Mouse (Mus musculus) liver, adult 2 months (tissue): ENCODE results near the gene Os9. TPM values are rescaled to one million over a fixed set of nuclear protein-coding genes. Genes with fewer than 3 reads are reported as not detected.
A peak's percentile ranks its signal among the peaks of the same experiment; 100 is the strongest.

Source experiments
- DNase-seq: peaks from one replicate; pipeline ENCODE4 v3.0.0-alpha.2; 2011; ENCODE audit warnings: low read depth, low spot score; ENCODE audit errors: extremely low read depth
- H3K27ac ChIP-seq: fragments of 200-500 bp; replicated peaks from 2 replicates; pipeline ENCODE4 v1.5.1; 2012; ENCODE audit warnings: low read depth, mild to moderate bottlenecking, control low read depth, inconsistent platforms, low read length; ENCODE audit not compliant: insufficient read depth
- H3K27me3 ChIP-seq: fragments of 200-500 bp; 2 replicates; pipeline ENCODE4 v1.6.1; 2012; ENCODE audit warnings: mild to moderate bottlenecking, moderate library complexity, low read length, inconsistent platforms; ENCODE audit not compliant: control insufficient read depth, insufficient read depth
- H3K36me3 ChIP-seq: fragments of 200-500 bp; 2 replicates; pipeline ENCODE4 v1.6.1; 2012; ENCODE audit warnings: low read length, inconsistent platforms; ENCODE audit not compliant: control insufficient read depth, insufficient read depth
- H3K4me1 ChIP-seq: fragments of 200-500 bp; 2 replicates; pipeline ENCODE4 v1.6.1; 2011; ENCODE audit warnings: low read length; ENCODE audit not compliant: control insufficient read depth, insufficient read depth
- H3K4me3 ChIP-seq: fragments of 200-500 bp; 2 replicates; pipeline ENCODE4 v1.5.1; 2011; ENCODE audit warnings: low read depth, mild to moderate bottlenecking, control low read depth, low read length, moderate library complexity; ENCODE audit not compliant: insufficient read depth
- H3K79me2 ChIP-seq: fragments of 200-500 bp; 2 replicates; pipeline ENCODE4 v1.6.1; 2012; ENCODE audit warnings: inconsistent platforms, mild to moderate bottlenecking, low read length, moderate library complexity; ENCODE audit not compliant: control insufficient read depth, insufficient read depth
- H3K9ac ChIP-seq: fragments of 200-500 bp; 2 replicates; pipeline ENCODE4 v1.6.1; 2012; ENCODE audit warnings: low read depth, mild to moderate bottlenecking, control low read depth, inconsistent platforms, low read length
- CTCF ChIP-seq: fragments of 200-500 bp; IDR thresholded peaks from 2 replicates; pipeline ENCODE4 v1.5.1; 2011; ENCODE audit warnings: low read depth, low read length, control low read depth
- POLR2A ChIP-seq: fragments of 200-500 bp; IDR thresholded peaks from 2 replicates; pipeline ENCODE4 v1.6.1; 2011; ENCODE audit warnings: low read length, control low read depth; ENCODE audit not compliant: insufficient read depth; ENCODE audit errors: extremely low read depth
- WGBS: fragments of 180-500 bp; shearing (Covaris S2); methylation state at CpG from one replicate; pipeline ENCODE4 v1.1.7; 2018; 5-methylcytosine and 5-hydroxymethylcytosine counted together
- polyA plus RNA-seq: library from polyadenylated mRNA; depleted of rRNA; stranded (reverse); fragments of >200 nt; gene quantifications from 2 replicates; pipeline ENCODE4 v1.2.3, GENCODE M21; 2012
- total RNA-seq: library from RNA; depleted of rRNA; stranded (reverse); fragments of >200 nt; gene quantifications from 2 replicates; pipeline ENCODE4 v1.2.3, GENCODE M21; 2014

The Os9 gene
- total and polyA plus RNA-seq, 2 experiments = 130 TPM

- H3K4me3 ChIP-seq = no peak overlapping the region; the same call in 1 of the 2 replicates
- H3K9ac ChIP-seq = 0 out of 2 replicates have a peak overlapping the region, but pooled peaks have one; percentile 5
- no peak for DNase-seq
Measured at GRCm38 (mm10) chr10:127091507-127092396, 29.2 kb downstream of the Os9 start.

GRCm38 (mm10) chr10:127090560-127091411 lies 30.1 kb downstream of the Os9 start:
- H3K4me1 ChIP-seq = peaks cover 9% of the 10 kb centered on the region
- WGBS = 13% methylated on average over 57 of the region's 57 CpGs
- TF ChIP-seq CTCF (no peak), POLR2A (no peak)
- H3K27ac ChIP-seq = no peak overlapping the region
- no peaks in the 10 kb centered on the region for H3K79me2 ChIP-seq
- 0 out of 2 replicates have a peak, but pooled peaks cover 3% of the 10 kb centered on the region for H3K27me3 ChIP-seq
- peak; percentile 50 for DNase-seq
- H3K36me3 ChIP-seq = no peaks in the 10 kb centered on the region; the same call in 1 of the 2 replicates
- 0 out of 2 replicates have a peak overlapping the region, but pooled peaks have one; percentile 5 for H3K9ac ChIP-seq
- no peak overlapping the region; the same call in 1 of the 2 replicates for H3K4me3 ChIP-seq

More at GRCm38 (mm10) chr10:127091507-127092396, 29.2 kb downstream of the Os9 start:
- WGBS = 16% methylated on average over 51 of the region's 51 CpGs
- no peaks in the 10 kb centered on the region for H3K79me2 ChIP-seq
- no peak overlapping the region for H3K27ac ChIP-seq
- no peaks in the 10 kb centered on the region; the same call in 1 of the 2 replicates for H3K36me3 ChIP-seq
- 0 out of 2 replicates have a peak, but pooled peaks cover 3% of the 10 kb centered on the region for H3K27me3 ChIP-seq
- TF ChIP-seq CTCF = peak; percentile 27; the same call in 1 of the 2 replicates
- no peak for TF ChIP-seq POLR2A
- H3K4me1 ChIP-seq = peaks cover 9% of the 10 kb centered on the region

DNA sequence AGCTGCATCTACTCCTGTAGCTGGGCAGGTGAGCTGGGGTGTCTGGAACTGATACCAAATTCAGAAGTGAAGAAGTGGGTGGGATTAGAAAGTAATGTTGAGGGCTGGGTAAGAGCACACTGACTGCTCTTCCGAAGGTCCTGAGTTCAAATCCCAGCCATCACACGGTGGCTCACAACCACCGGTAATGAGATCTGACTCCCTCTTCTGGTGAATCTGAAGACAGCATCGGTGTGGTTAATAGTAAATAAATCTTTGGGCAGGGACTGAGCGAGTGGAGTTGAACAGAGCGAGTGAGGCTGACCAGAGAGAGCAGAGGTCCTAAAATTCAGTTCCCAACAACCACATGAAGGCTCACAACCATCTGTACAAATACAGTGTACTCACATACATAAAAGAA lies 35.3 kb downstream of the Os9 start:
- Histone ChIP-seq H3K4me3 (no peak overlapping the region), H3K36me3 (no peaks in the 10 kb centered on the region), H3K4me1 (peaks cover 20% of the 10 kb centered on the region), H3K27me3 (0 out of 2 replicates have a peak, but pooled peaks cover 3% of the 10 kb centered on the region), H3K27ac (no peak overlapping the region), H3K9ac (no peak overlapping the region), H3K79me2 (no peaks in the 10 kb centered on the region)
- TF ChIP-seq CTCF (peak; percentile 7; the same call in 1 of the 2 replicates), POLR2A (no peak)
- DNase-seq = no peak
- 74% methylated on average over 6 of the region's 6 CpGs for WGBS

GRCm38 (mm10) chr10:127085052-127085451 lies 35.9 kb downstream of the Os9 start:
- TF ChIP-seq POLR2A = no peak
- H3K27me3 ChIP-seq = no peaks in the 10 kb centered on the region
- no peaks in the 10 kb centered on the region for H3K36me3 ChIP-seq
- DNase-seq = no peak
- no peak overlapping the region for H3K9ac ChIP-seq
- H3K79me2 ChIP-seq = no peaks in the 10 kb centered on the region
- 86% methylated on average over 9 of the region's 9 CpGs for WGBS
- peaks cover 24% of the 10 kb centered on the region for H3K4me1 ChIP-seq
- H3K4me3 ChIP-seq = no peak overlapping the region
- H3K27ac ChIP-seq = no peak overlapping the region

DNA sequence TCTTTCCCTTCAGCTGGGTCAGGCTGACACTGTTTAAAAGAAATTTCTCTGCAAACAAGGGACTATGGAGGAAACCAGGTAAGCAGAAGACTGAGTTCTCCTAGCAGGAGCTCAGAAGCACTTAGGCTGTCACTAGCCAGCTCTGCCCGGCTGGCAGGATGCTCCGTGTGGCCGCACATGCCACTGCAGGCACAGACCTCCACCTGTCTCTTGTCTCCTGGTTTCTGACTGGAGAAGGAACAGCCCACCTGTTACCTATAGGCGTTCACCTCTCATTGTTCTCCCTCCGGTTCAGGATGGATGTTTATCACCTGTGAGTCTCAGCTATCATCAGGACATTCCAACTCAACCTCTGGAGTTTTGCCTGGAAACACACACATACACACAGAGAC lies 37.0 kb downstream of the Os9 start:
- no peak overlapping the region for H3K9ac ChIP-seq
- no peaks in the 10 kb centered on the region for H3K27me3 ChIP-seq
- 73% methylated on average over 5 of the region's 5 CpGs for WGBS
- H3K4me1 ChIP-seq = peaks cover 25% of the 10 kb centered on the region
- DNase-seq = no peak
- H3K27ac ChIP-seq = no peak overlapping the region
- H3K79me2 ChIP-seq = no peaks in the 10 kb centered on the region
- no peak overlapping the region for H3K4me3 ChIP-seq
- H3K36me3 ChIP-seq = no peaks in the 10 kb centered on the region
- TF ChIP-seq POLR2A (no peak), CTCF (no peak)
